Mouse (Mus musculus) small intestine, adult 2 months (tissue): Measurements from ENCODE around the gene Chn2.

Experiments
- CTCF ChIP-seq: fragments of 200-500 bp; IDR thresholded peaks from 2 replicates; pipeline ENCODE4 v1.5.1; 2012; ENCODE audit warnings: low read depth, mild to moderate bottlenecking, control low read depth, inconsistent platforms, low read length, moderate library complexity, mixed read lengths; ENCODE audit not compliant: insufficient replicate concordance, insufficient read length; ENCODE audit errors: extremely low read depth
- POLR2A ChIP-seq: fragments of 200-500 bp; IDR thresholded peaks from 2 replicates; pipeline ENCODE4 v1.6.1; 2012; ENCODE audit warnings: low read depth, mild to moderate bottlenecking, control low read depth, inconsistent platforms, low read length, moderate library complexity

GRCm38 (mm10) chr6:54331765-54332164 is 292.4 kb downstream of the Chn2 start:
- TF ChIP-seq CTCF (no peak), POLR2A (no peak)
